8 mouse cellular contexts compared by ENCODE assay signal in genomic region chr16:78375222-78375621, GRCm38 (mm10). TPM values are rescaled to one million over a fixed set of nuclear protein-coding genes. Genes with fewer than 3 reads are reported as not detected.
DNase-seq lines count a peak whose midpoint lies in the region; ATAC-seq and TF ChIP-seq lines count a peak whose summit lies in the region.

No protein-coding gene starts in this region.

- ATAC-seq in heart, embryonic 14.5 days (ENCODE audit: insufficient number of reproducible peaks, insufficient read depth, low FRiP score, low read depth) = no peak
- ATAC-seq in liver, embryonic 15.5 days (ENCODE audit: insufficient read depth) = no peak
- no peak for ATAC-seq in neural tube, embryonic 11.5 days (ENCODE audit: insufficient read depth, low FRiP score, low TSS enrichment)

- H3K27ac ChIP-seq in layer of hippocampus, adult 2 months = 0 out of 2 replicates have a peak overlapping the region, but pooled peaks have one; percentile 10
- peak overlapping the region in 1 of 2 experiments; percentile 17; a peak in 1 of 4 replicates for H3K27ac ChIP-seq in heart, embryonic 14.5 days (replicated peaks in 1 of 2; ENCODE audit: control insufficient read depth in 1 of 2, insufficient read depth in 1 of 2, low read depth in 2 of 2, low read length in 2 of 2)
- H3K27ac ChIP-seq in liver, embryonic 15.5 days (replicated peaks) = no peak overlapping the region
- no peak overlapping the region for H3K27ac ChIP-seq in neural tube, embryonic 11.5 days (ENCODE audit: low read depth, low read length)

- H3K4me2 ChIP-seq in heart, embryonic 14.5 days (ENCODE audit: low read length) = peak overlapping the region; percentile 74
- peak overlapping the region; percentile 94 for H3K4me2 ChIP-seq in liver, embryonic 15.5 days
- peak overlapping the region; percentile 70 for H3K4me2 ChIP-seq in neural tube, embryonic 11.5 days (ENCODE audit: low read depth)

- no peaks in the 10 kb centered on the region for H3K9me3 ChIP-seq in heart, embryonic 14.5 days (ENCODE audit: control insufficient read depth, low read length)
- H3K9me3 ChIP-seq in liver, embryonic 15.5 days (replicated peaks) = no peaks in the 10 kb centered on the region
- H3K9me3 ChIP-seq in neural tube, embryonic 11.5 days (ENCODE audit: control insufficient read depth, low read length) = no peaks in the 10 kb centered on the region

- peak overlapping the region; percentile 97 for H3K9ac ChIP-seq in heart, embryonic 14.5 days (ENCODE audit: low read length)
- H3K9ac ChIP-seq in liver, embryonic 15.5 days = no peak overlapping the region
- H3K9ac ChIP-seq in neural tube, embryonic 11.5 days (ENCODE audit: low read length) = no peak overlapping the region; the same call in 1 of the 2 replicates

- H3K4me1 ChIP-seq in heart, embryonic 14.5 days (ENCODE audit: control insufficient read depth in 2 of 2, insufficient read depth in 2 of 2, low read length in 2 of 2) = peaks cover 6 to 12% of the 10 kb centered on the region in 2 experiments; a peak in 3 of 4 replicates
- H3K4me1 ChIP-seq in liver, embryonic 15.5 days (replicated peaks) = peaks cover 16% of the 10 kb centered on the region
- no peaks in the 10 kb centered on the region for H3K4me1 ChIP-seq in neural tube, embryonic 11.5 days (ENCODE audit: control insufficient read depth, insufficient read depth, low read length)

- 0 out of 2 replicates have a peak, but pooled peaks have one; percentile 14 for TF ChIP-seq CTCF in layer of hippocampus, adult 2 months (conservative IDR thresholded peaks at IDR 0.05)
- TF ChIP-seq CTCF in brain, embryonic 14.5 days (IDR thresholded peaks at IDR 0.05; ENCODE audit: borderline replicate concordance, extremely low read depth, insufficient read depth, insufficient read length) = no peak

- no peak for TF ChIP-seq POLR2A in brain, embryonic 14.5 days (IDR thresholded peaks at IDR 0.05; ENCODE audit: borderline replicate concordance, extremely low read depth, insufficient read depth, insufficient read length, poor library complexity, severe bottlenecking)

- peaks cover 22% of the 10 kb centered on the region for H3K36me3 ChIP-seq in heart, embryonic 14.5 days (ENCODE audit: control insufficient read depth, insufficient read depth, low read length)
- H3K36me3 ChIP-seq in liver, embryonic 15.5 days (replicated peaks) = peaks cover 7% of the 10 kb centered on the region; the same call in 1 of the 2 replicates
- H3K36me3 ChIP-seq in neural tube, embryonic 11.5 days (ENCODE audit: control insufficient read depth, insufficient read depth, low read length) = no peaks in the 10 kb centered on the region

- 40% methylated on average over 10 of the region's 10 CpGs for WGBS in heart, embryonic 14.5 days
- WGBS in liver, embryonic 15.5 days (ENCODE audit: insufficient replicate concordance) = 47% methylated on average over 10 of the region's 10 CpGs
- 66% methylated on average over 10 of the region's 10 CpGs for WGBS in neural tube, embryonic 11.5 days

- H3K4me3 ChIP-seq in layer of hippocampus, adult 2 months = peak overlapping the region; percentile 88
- peak overlapping the region; percentile 28 to 92 for H3K4me3 ChIP-seq in heart, embryonic 14.5 days (ENCODE audit: control insufficient read depth in 1 of 2, insufficient read depth in 1 of 2, low read depth in 1 of 2, low read length in 2 of 2)
- peak overlapping the region; percentile 86 for H3K4me3 ChIP-seq in liver, embryonic 15.5 days (replicated peaks)
- H3K4me3 ChIP-seq in neural tube, embryonic 11.5 days (ENCODE audit: low read depth, low read length) = peak overlapping the region; percentile 85

- no peak for DNase-seq in layer of hippocampus, adult 2 months (ENCODE audit: low spot score in 2 of 2)
- DNase-seq in layer of hippocampus, adult 9-10 months (ENCODE audit: low spot score) = no peak
- peak; percentile 44 for DNase-seq in brain, embryonic 14.5 days (ENCODE audit: low read depth)
- DNase-seq in neural tube, embryonic 11.5 days (ENCODE audit: low spot score) = peak; percentile 16
- no peak for DNase-seq in cerebellum, adult 9-11 months
- DNase-seq in cerebellum, adult 8-10 months = no peak

- H3K27me3 ChIP-seq in heart, embryonic 14.5 days (ENCODE audit: control insufficient read depth, insufficient read depth, low read length) = no peaks in the 10 kb centered on the region
- no peaks in the 10 kb centered on the region for H3K27me3 ChIP-seq in liver, embryonic 15.5 days
- H3K27me3 ChIP-seq in neural tube, embryonic 11.5 days (ENCODE audit: control insufficient read depth, insufficient read depth, low read length) = no peaks in the 10 kb centered on the region

RNA-seq across cellular contexts. Expression of gene Btg3, which starts 1.8 kb away (rescaled TPM):
- 10 to 100 TPM; 16.5 to 17.7 TPM for total RNA-seq in layer of hippocampus, adult 2 months (2021)
- 8.2 and 8.4 TPM in 2 replicates for polyA plus RNA-seq in brain, embryonic 14.5 days (2012; rRNA removed)
- 75.7 and 78.5 TPM in 2 replicates for polyA plus RNA-seq in heart, embryonic 14.5 days (2014; fragmentation: Nextera tagmentation; extraction: Ambion mirVana)
- 20.1 and 21.0 TPM in 2 replicates for polyA plus RNA-seq in liver, embryonic 15.5 days (2015; fragmentation: Nextera tagmentation; extraction: Ambion mirVana)
- polyA plus RNA-seq in neural tube, embryonic 11.5 days (2014; fragmentation: Nextera tagmentation; extraction: Ambion mirVana) = 40.3 and 45.1 TPM in 2 replicates

Comparison
In these comparisons a context has a peak if more than half of its experiments do, and no peak if none do; other contexts are left out.
1. DNase-seq: peak in brain, embryonic 14.5 days (single experiment) and neural tube, embryonic 11.5 days (single experiment); none in layer of hippocampus, adult 2 months (0 of 2), layer of hippocampus, adult 9-10 months (single experiment), cerebellum, adult 9-11 months (single experiment) and cerebellum, adult 8-10 months (single experiment).
2. Peak in every context shown above with its lines, with median percentiles within 50 percentile points of each other: H3K4me3 ChIP-seq and H3K4me2 ChIP-seq.